Mouse (Mus musculus) stomach, embryonic 15.5 days (tissue): Measurements from ENCODE around the gene Sh3bp5. TPM values are rescaled to one million over a fixed set of nuclear protein-coding genes. Genes with fewer than 3 reads are reported as not detected.

Experiments
- ATAC-seq: fragments of 200-750 bp; cut with Nextera tagmentation; 2 replicates; pipeline ENCODE4 v1.8.0; 2017; ENCODE audit warnings: low read depth, moderate number of reproducible peaks, moderate TSS enrichment; ENCODE audit not compliant: insufficient read depth, low FRiP score
- H3K27ac ChIP-seq: fragments of 300-500 bp; sonication (generic); 2 replicates; pipeline ENCODE4 v1.5.1; 2015; ENCODE audit warnings: mild to moderate bottlenecking, inconsistent platforms
- H3K27me3 ChIP-seq: fragments of 300-500 bp; sonication (generic); replicated peaks from 2 replicates; pipeline ENCODE4 v1.6.1; 2015; ENCODE audit warnings: inconsistent platforms
- H3K36me3 ChIP-seq: fragments of 300-500 bp; sonication (generic); 2 replicates; pipeline ENCODE4 v1.6.1; 2015; ENCODE audit warnings: inconsistent platforms
- H3K4me1 ChIP-seq: fragments of 300-500 bp; sonication (generic); 2 replicates; pipeline ENCODE4 v1.6.1; 2015; ENCODE audit warnings: inconsistent platforms
- H3K4me2 ChIP-seq: fragments of 300-500 bp; sonication (generic); 2 replicates; pipeline ENCODE4 v1.6.1; 2015; ENCODE audit warnings: mild to moderate bottlenecking, inconsistent platforms
- H3K4me3 ChIP-seq: fragments of 300-500 bp; sonication (generic); replicated peaks from 2 replicates; pipeline ENCODE4 v1.5.1; 2015; ENCODE audit warnings: inconsistent platforms
- H3K9ac ChIP-seq: fragments of 300-500 bp; sonication (generic); 2 replicates; pipeline ENCODE4 v1.6.1; 2015; ENCODE audit warnings: inconsistent platforms
- H3K9me3 ChIP-seq: fragments of 300-500 bp; sonication (generic); 2 replicates; pipeline ENCODE4 v1.6.1; 2016; ENCODE audit warnings: inconsistent platforms
- whole genome bisulfite sequencing: fragments of 180-500 bp; shearing (Covaris S2); methylation state at CpG from one replicate; pipeline ENCODE4 v1.1.7; 2015; 5-methylcytosine and 5-hydroxymethylcytosine counted together
- polyA plus RNA-seq: library from polyadenylated mRNA; unstranded; fragments of >200 nt; fragmentation: Nextera tagmentation; extraction: Ambion mirVana; gene quantifications from 2 replicates; pipeline ENCODE4 v1.2.1, GENCODE M21; 2015

Sh3bp5 gene
- polyA plus RNA-seq, 1 experiment from 2014 or later: 22.0 TPM

GRCm38 (mm10) chr14:31405652-31406051, 30.2 kb downstream of the Sh3bp5 start:
- no peaks in the 10 kb centered on the region for H3K9me3 ChIP-seq

GRCm38 (mm10) chr14:31404663-31405062, 31.2 kb downstream of the Sh3bp5 start:
- Histone ChIP-seq H3K4me1 (peaks cover 10% of the 10 kb centered on the region; the same call in 1 of the 2 replicates), H3K9ac (no peak overlapping the region), H3K4me2 (no peak overlapping the region), H3K27me3 (no peaks in the 10 kb centered on the region), H3K36me3 (no peaks in the 10 kb centered on the region), H3K4me3 (no peak overlapping the region), H3K27ac (no peak overlapping the region), H3K9me3 (no peaks in the 10 kb centered on the region)
- WGBS: 91% methylated on average over 4 of the region's 4 CpGs
- no peak for ATAC-seq

More at GRCm38 (mm10) chr14:31405652-31406051, 30.2 kb downstream of the Sh3bp5 start:
- Histone ChIP-seq H3K4me1 (peaks cover 10% of the 10 kb centered on the region; the same call in 1 of the 2 replicates), H3K4me2 (no peak overlapping the region), H3K4me3 (no peak overlapping the region), H3K27ac (no peak overlapping the region), H3K9ac (no peak overlapping the region), H3K36me3 (no peaks in the 10 kb centered on the region), H3K27me3 (no peaks in the 10 kb centered on the region)
- WGBS: 82% methylated on average over 6 of the region's 6 CpGs
- ATAC-seq: no peak

- Histone ChIP-seq H3K9me3 (no peaks in the 10 kb centered on the region), H3K27ac (no peak overlapping the region), H3K4me3 (no peak overlapping the region), H3K4me1 (peaks cover 10% of the 10 kb centered on the region; the same call in 1 of the 2 replicates), H3K9ac (no peak overlapping the region), H3K36me3 (no peaks in the 10 kb centered on the region), H3K27me3 (no peaks in the 10 kb centered on the region), H3K4me2 (no peak overlapping the region)
- WGBS: 54% methylated on average over 8 of the region's 8 CpGs
- ATAC-seq: peak; percentile 76; the same call in 1 of the 2 replicates
These were observed 31.9 kb downstream of the Sh3bp5 start for GRCm38 (mm10) chr14:31403995-31404394.

- H3K4me3 ChIP-seq: no peak overlapping the region
- WGBS: 56% methylated on average over 9 of the region's 9 CpGs
- no peak for ATAC-seq
- no peak overlapping the region for H3K4me2 ChIP-seq
- H3K4me1 ChIP-seq: peaks cover 10% of the 10 kb centered on the region; the same call in 1 of the 2 replicates
- H3K9ac ChIP-seq: no peak overlapping the region
- H3K9me3 ChIP-seq: no peaks in the 10 kb centered on the region
- H3K36me3 ChIP-seq: no peaks in the 10 kb centered on the region
- H3K27me3 ChIP-seq: no peaks in the 10 kb centered on the region
- no peak overlapping the region for H3K27ac ChIP-seq
These were observed 32.3 kb downstream of the Sh3bp5 start for GRCm38 (mm10) chr14:31403556-31403955.

GRCm38 (mm10) chr14:31402693-31403092, 33.2 kb downstream of the Sh3bp5 start:
- Histone ChIP-seq H3K27ac (no peak overlapping the region), H3K27me3 (no peaks in the 10 kb centered on the region), H3K9me3 (no peaks in the 10 kb centered on the region), H3K4me1 (peaks cover 10% of the 10 kb centered on the region; the same call in 1 of the 2 replicates), H3K4me2 (no peak overlapping the region), H3K9ac (no peak overlapping the region), H3K36me3 (no peaks in the 10 kb centered on the region), H3K4me3 (no peak overlapping the region)
- ATAC-seq: no peak
- 75% methylated on average over 5 of the region's 5 CpGs for WGBS

GRCm38 (mm10) chr14:31401918-31402427, 33.9 kb downstream of the Sh3bp5 start:
- no peak for ATAC-seq
- H3K9me3 ChIP-seq: no peaks in the 10 kb centered on the region
- 79% methylated on average over 6 of the region's 6 CpGs for WGBS
- H3K4me1 ChIP-seq: peaks cover 10% of the 10 kb centered on the region; the same call in 1 of the 2 replicates
- H3K4me2 ChIP-seq: no peak overlapping the region
- 0 out of 2 replicates have a peak overlapping the region, but pooled peaks have one; percentile 58 for H3K27ac ChIP-seq
- no peak overlapping the region for H3K4me3 ChIP-seq
- H3K36me3 ChIP-seq: no peaks in the 10 kb centered on the region
- H3K9ac ChIP-seq: no peak overlapping the region
- H3K27me3 ChIP-seq: no peaks in the 10 kb centered on the region

GRCm38 (mm10) chr14:31400896-31401295, 35.0 kb downstream of the Sh3bp5 start:
- no peak overlapping the region for H3K4me2 ChIP-seq
- ATAC-seq: no peak
- H3K27ac ChIP-seq: peak overlapping the region; percentile 40; the same call in 1 of the 2 replicates
- no peak overlapping the region for H3K4me3 ChIP-seq
- H3K4me1 ChIP-seq: peaks cover 10% of the 10 kb centered on the region; the same call in 1 of the 2 replicates
- H3K9me3 ChIP-seq: no peaks in the 10 kb centered on the region
- no peak overlapping the region for H3K9ac ChIP-seq
- H3K36me3 ChIP-seq: no peaks in the 10 kb centered on the region
- WGBS: 60% methylated on average over 11 of the region's 11 CpGs
- no peaks in the 10 kb centered on the region for H3K27me3 ChIP-seq

GRCm38 (mm10) chr14:31400246-31400645, 35.6 kb downstream of the Sh3bp5 start:
- ATAC-seq: no peak
- no peaks in the 10 kb centered on the region for H3K36me3 ChIP-seq

GRCm38 (mm10) chr14:31399271-31399670, 36.6 kb downstream of the Sh3bp5 start:
- no peak for ATAC-seq
- no peak overlapping the region for H3K4me3 ChIP-seq

More at GRCm38 (mm10) chr14:31400246-31400645, 35.6 kb downstream of the Sh3bp5 start:
- Histone ChIP-seq H3K4me3 (no peak overlapping the region), H3K9ac (no peak overlapping the region), H3K4me2 (no peak overlapping the region), H3K9me3 (no peaks in the 10 kb centered on the region), H3K27me3 (no peaks in the 10 kb centered on the region), H3K27ac (no peak overlapping the region), H3K4me1 (peaks cover 10% of the 10 kb centered on the region; the same call in 1 of the 2 replicates)
- 81% methylated on average over 7 of the region's 7 CpGs for WGBS

GRCm38 (mm10) chr14:31398819-31399218, 37.1 kb downstream of the Sh3bp5 start:
- Histone ChIP-seq H3K4me1 (peaks cover 12% of the 10 kb centered on the region; the same call in 1 of the 2 replicates), H3K27me3 (no peaks in the 10 kb centered on the region), H3K9ac (no peak overlapping the region), H3K27ac (no peak overlapping the region), H3K4me2 (no peak overlapping the region), H3K4me3 (no peak overlapping the region), H3K9me3 (no peaks in the 10 kb centered on the region), H3K36me3 (no peaks in the 10 kb centered on the region)
- ATAC-seq: no peak
- 93% methylated on average over 11 of the region's 11 CpGs for WGBS

More at GRCm38 (mm10) chr14:31399271-31399670, 36.6 kb downstream of the Sh3bp5 start:
- Histone ChIP-seq H3K27me3 (no peaks in the 10 kb centered on the region), H3K4me1 (peaks cover 11% of the 10 kb centered on the region; the same call in 1 of the 2 replicates), H3K27ac (no peak overlapping the region), H3K9ac (no peak overlapping the region), H3K4me2 (no peak overlapping the region), H3K36me3 (no peaks in the 10 kb centered on the region), H3K9me3 (no peaks in the 10 kb centered on the region)
- 88% methylated on average over 3 of the region's 3 CpGs for WGBS

GRCm38 (mm10) chr14:31397791-31398595, 37.9 kb downstream of the Sh3bp5 start:
- Histone ChIP-seq H3K4me2 (no peak overlapping the region), H3K4me1 (0 out of 2 replicates have a peak, but pooled peaks cover 7% of the 10 kb centered on the region), H3K9ac (no peak overlapping the region), H3K27ac (no peak overlapping the region), H3K9me3 (no peaks in the 10 kb centered on the region), H3K27me3 (no peaks in the 10 kb centered on the region), H3K4me3 (no peak overlapping the region), H3K36me3 (no peaks in the 10 kb centered on the region)
- 75% methylated on average over 9 of the region's 9 CpGs for WGBS
- ATAC-seq: no peak

GRCm38 (mm10) chr14:31397353-31397752, 38.5 kb downstream of the Sh3bp5 start:
- Histone ChIP-seq H3K9ac (no peak overlapping the region), H3K27ac (no peak overlapping the region), H3K27me3 (no peaks in the 10 kb centered on the region), H3K36me3 (no peaks in the 10 kb centered on the region), H3K9me3 (no peaks in the 10 kb centered on the region), H3K4me1 (0 out of 2 replicates have a peak, but pooled peaks cover 7% of the 10 kb centered on the region), H3K4me2 (no peak overlapping the region), H3K4me3 (no peak overlapping the region)
- ATAC-seq: no peak
- WGBS: 74% methylated on average over 12 of the region's 12 CpGs
